ENCODE assay signal across 29 mouse cellular contexts in the genomic region with DNA sequence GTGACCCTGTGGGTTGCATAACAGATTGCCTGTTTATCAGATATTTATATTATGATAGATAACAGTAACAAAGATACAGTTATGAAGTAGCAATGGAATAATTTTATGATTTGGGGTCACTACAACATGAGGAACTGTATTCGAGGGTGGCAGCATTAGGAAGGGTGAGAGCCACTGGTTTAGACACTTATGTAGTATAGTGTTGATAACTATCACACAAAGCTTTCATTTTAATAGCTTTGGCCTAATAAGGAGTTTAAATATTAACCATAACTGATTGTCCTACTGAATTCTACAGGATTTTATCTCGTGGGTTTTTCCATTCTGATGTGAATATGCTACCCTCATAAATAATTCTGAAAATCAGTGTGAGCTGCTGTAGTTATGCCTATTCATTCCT.
"Had no signal": no experiment of that assay in that cellular context is flagged by ENCODE, and none has a peak within 500 bp of the region (broad histone marks: within the 10 kb centered on the region; RNA-seq: fewer than 3 reads in every experiment).

No protein-coding gene starts in this region.

- H3K4me1 ChIP-seq: heart, embryonic 10.5 days; heart, embryonic 12.5 days; heart, embryonic 13.5 days; heart, embryonic 15.5 days; hindbrain, embryonic 10.5 days; hindbrain, embryonic 12.5 days; hindbrain, embryonic 13.5 days; hindbrain, embryonic 15.5 days had no signal

- H3K9me3 ChIP-seq: heart, embryonic 10.5 days; heart, embryonic 12.5 days; hindbrain, embryonic 12.5 days; hindbrain, embryonic 13.5 days; hindbrain, embryonic 15.5 days had no signal

- ATAC-seq: hindbrain, postnatal 0 days; inflammation-experienced regulatory T-cells, adult 6 months had no signal

- H3K9ac ChIP-seq: heart, embryonic 12.5 days; heart, embryonic 13.5 days; heart, embryonic 15.5 days; hindbrain, embryonic 12.5 days; hindbrain, embryonic 13.5 days; hindbrain, embryonic 14.5 days; hindbrain, embryonic 15.5 days had no signal

- DNase-seq: heart, adult 18-20 months; heart, adult 2 months; heart, postnatal 10 days; heart, postnatal 14 days; heart, postnatal 36 days; heart, postnatal 4 days; kidney, adult 18-20 months; kidney, postnatal 10 days; kidney, postnatal 14 days; kidney, postnatal 25 days; kidney, postnatal 36 days; kidney, postnatal 4 days; layer of hippocampus, adult 9-11 months; layer of hippocampus, postnatal 36 days had no signal

- H3K4me2 ChIP-seq: heart, embryonic 11.5 days; heart, embryonic 12.5 days; heart, embryonic 13.5 days; heart, embryonic 15.5 days; hindbrain, embryonic 12.5 days; hindbrain, embryonic 13.5 days; hindbrain, embryonic 14.5 days; hindbrain, embryonic 15.5 days had no signal

- H3K27ac ChIP-seq: heart, adult 2 months; heart, embryonic 10.5 days; heart, embryonic 13.5 days; heart, embryonic 15.5 days; hindbrain, embryonic 10.5 days; hindbrain, embryonic 12.5 days; hindbrain, embryonic 13.5 days; hindbrain, embryonic 14.5 days; hindbrain, embryonic 15.5 days; hindbrain, postnatal 0 days; kidney, postnatal 0 days; layer of hippocampus, adult 2 months; left cerebral cortex, adult 2 months had no signal

- H3K36me3 ChIP-seq: heart, embryonic 10.5 days; heart, embryonic 12.5 days; heart, embryonic 13.5 days; heart, embryonic 15.5 days; hindbrain, embryonic 10.5 days; hindbrain, embryonic 12.5 days; hindbrain, embryonic 13.5 days; hindbrain, embryonic 15.5 days had no signal

- H3K4me3 ChIP-seq: heart, adult 2 months; heart, embryonic 10.5 days; heart, embryonic 12.5 days; heart, embryonic 13.5 days; heart, embryonic 15.5 days; hindbrain, embryonic 10.5 days; hindbrain, embryonic 12.5 days; hindbrain, embryonic 13.5 days; hindbrain, embryonic 15.5 days; layer of hippocampus, adult 2 months; left cerebral cortex, adult 2 months had no signal

- H3K27me3 ChIP-seq: heart, embryonic 12.5 days; heart, embryonic 13.5 days; heart, embryonic 15.5 days; hindbrain, embryonic 12.5 days; hindbrain, embryonic 13.5 days; hindbrain, embryonic 15.5 days had no signal
